Mouse (Mus musculus) gastrocnemius, adult 18-20 months (tissue): ENCODE measurements around the gene Utrn. TPM values are rescaled to one million over a fixed set of nuclear protein-coding genes. Genes with fewer than 3 reads are reported as not detected.

Experiments used
- DNase-seq: peaks from one replicate; pipeline ENCODE4 v3.0.0; 2021; ENCODE audit warnings: low spot score
- total RNA-seq, 2 experiments: library from RNA; stranded (reverse); gene quantifications; 2 replicates each; pipeline ENCODE4 v1.2.3; 2021

Gene Utrn
- total RNA-seq, 2 experiments from 2014 or later: 17.6 to 20.4 TPM

DNA sequence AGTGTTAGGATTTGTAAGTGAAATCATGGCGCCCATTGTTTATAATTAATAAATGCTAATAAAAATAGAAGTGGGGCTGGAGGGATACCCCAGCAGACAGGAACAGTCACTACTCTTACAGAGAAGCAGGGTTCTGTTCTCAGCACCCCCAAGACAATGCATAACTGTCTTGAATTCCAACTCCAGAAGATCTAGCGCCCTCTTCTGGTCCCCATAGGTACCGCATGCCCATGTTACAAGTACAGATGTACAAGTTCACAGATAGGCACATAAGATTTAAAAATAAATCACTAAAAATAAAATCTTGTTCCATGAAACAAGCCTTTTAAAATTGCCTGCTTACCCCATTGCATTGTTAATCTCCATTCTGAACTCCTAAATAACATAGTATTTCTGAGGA lies 168.6 kb downstream of the Utrn start:
- DNase-seq: no peak

DNA sequence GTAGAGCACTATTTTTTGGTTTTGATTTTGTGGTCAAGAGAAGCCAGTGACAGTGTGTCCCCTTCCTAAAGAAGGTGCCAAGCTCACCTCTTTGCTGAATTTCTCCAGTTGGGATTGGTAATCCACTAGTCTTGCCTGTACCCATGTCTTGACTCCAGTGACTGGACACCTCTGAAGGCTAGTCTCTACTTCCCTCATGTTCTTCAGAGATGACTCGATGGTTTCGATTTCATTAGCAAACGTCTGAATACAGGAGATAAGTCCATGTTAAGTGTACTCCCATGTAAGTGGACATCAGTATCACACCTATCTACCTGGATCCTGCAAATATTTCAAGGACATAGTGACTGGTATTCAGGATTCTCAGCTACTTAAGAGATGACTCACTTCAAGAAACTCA lies 171.3 kb downstream of the Utrn start:
- no peak for DNase-seq

DNA sequence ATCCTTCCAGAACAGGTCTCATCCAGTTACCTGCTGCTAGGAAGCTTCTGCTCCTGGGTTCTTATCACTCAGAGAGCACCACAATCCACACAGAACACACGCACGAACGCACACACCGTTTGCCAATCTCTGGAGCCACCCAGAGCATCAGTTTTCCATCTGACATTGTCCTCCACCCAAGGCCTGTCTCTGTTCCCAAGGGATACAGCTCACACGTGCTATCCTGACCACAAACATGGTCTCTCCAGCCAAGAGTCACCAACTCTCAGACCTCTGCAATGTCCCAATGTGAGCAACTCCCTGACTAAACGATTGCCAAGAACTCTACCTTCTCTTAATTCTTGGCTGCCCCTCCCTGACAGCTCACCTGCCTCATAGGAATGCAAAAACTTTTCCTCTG lies 172.5 kb downstream of the Utrn start:
- no peak for DNase-seq

DNA sequence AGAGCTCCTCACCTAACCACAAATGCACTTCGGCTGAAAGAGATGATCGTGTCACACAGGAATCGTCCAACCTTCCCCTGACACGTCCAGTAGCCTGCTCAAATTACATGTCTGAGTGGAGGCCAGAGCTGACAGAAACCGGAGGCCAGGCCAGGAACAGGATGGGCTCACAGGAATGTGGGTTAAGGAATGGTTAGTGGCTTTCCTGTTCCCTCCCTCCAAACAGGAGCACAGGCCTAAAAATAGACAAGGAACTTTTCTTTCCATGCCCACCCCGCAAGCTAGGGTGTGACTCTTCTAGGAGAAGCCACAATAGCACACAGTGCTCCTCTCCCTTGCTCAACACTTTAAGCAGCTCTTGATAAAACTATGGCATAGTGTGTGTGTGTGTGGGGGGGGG lies 174.4 kb downstream of the Utrn start:
- DNase-seq: peak; percentile 67

DNA sequence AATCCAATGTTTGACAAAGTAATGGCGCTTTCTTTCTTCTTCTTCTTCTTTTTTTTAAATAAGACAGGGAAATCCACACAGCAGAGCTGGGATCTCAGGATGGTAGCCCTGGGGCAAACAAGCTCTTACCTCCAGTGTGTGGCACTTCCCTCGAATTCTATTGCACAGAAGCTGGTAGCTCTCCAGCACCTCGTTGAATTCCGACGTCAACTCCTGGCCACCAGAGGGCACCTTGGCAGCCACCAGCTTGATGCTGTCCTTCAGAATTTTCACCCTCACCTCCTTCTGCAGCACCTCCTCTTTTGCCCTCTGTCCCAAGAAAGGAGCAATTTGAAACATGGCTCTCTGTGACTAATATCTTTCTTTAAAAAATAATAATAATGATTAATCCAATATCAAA lies 178.6 kb downstream of the Utrn start:
- DNase-seq: peak; percentile 60

DNA sequence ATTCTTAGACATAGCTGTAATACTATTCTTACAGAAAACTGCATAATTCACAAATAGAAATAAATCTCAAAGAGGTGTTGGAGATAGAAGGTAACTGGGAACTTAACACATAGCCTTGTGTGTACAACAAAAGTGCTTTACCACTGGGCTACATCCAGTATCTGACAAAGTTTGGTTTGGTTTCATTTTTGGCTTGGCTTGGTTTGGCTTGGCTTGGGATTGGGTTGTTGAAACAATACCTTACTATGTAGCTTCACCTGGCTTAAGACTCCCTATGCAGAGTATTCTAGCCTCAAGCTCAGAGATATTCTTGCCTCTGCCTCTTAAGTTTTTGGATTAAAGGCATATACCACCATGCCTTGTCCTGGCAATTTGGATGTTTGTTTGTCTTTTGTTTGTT lies 183.5 kb downstream of the Utrn start:
- DNase-seq: no peak

DNA sequence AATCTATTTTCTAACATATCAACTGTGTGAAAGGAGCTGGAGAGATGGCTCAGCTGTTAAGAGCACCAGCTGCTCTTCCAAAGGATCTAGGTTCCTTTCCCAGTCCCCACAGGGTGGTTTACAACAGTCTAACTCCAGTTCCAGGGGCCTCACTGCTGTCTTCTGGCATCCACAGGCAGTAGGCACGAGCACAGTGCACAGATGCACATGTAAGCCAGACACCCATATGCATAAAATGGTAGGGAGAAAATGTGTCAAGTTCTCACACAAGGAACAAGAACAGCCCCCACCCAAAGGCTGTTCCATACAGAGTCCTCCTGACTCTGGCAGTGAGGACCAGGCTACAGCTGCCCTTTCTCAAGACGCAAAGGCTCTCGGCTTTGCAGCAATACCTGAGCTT lies 185.1 kb downstream of the Utrn start:
- no peak for DNase-seq

DNA sequence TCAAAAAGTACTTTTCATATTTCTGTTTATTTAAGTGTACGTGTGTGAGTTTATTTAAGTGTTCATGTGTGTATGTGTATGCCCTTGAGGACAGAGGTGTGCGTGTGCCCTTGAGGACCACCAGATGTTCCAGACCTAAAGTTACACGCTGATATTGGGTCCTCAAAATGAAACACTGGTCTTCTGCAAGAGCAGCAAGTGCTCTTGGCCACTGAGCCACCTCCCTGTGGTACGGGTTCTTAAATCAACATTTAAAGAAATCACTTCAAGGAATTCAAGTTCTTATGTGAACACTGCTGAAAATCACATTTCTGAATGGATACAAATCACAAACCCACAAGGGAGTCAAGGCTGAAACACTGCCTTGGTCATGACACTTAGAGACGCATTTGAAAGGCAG lies 195.9 kb downstream of the Utrn start:
- DNase-seq: no peak

DNA sequence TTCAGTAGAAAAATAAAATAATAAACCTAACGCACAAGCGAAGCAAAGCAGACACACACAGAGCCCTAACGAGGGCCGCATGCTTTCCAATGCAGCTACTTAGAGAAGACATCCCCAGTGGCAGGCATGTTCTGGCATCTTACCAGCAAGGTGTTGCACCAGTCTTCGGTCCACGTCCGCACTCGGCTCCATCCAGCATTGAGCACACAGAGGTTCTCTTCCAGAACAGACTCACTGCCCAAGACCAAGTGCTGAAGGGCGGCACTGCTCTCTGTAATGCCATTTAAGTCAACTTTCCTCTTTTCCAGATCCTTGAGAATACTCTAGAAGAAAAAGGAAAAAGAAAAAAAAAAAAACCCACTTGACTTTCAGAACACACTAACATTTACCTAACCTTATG lies 197.6 kb downstream of the Utrn start:
- no peak for DNase-seq

DNA sequence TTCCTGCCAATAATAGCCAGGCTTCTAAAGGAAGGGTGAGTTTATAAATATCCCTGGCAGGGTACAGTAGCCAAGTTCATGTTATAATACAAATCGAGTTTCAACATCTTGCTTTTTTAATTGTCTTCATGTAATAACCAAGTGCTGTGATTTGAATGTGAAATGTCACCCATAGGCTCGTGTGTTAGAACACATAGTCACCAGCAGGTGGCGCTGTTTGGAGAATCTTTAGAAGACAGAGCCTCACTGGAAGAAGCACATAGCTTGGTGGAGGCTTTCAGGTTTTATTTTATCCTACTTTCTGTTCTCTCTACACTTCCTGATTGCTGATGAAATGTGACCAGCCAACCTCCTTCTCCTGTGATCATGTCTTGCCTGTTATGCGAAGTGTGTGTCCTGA lies 207.1 kb downstream of the Utrn start:
- no peak for DNase-seq

DNA sequence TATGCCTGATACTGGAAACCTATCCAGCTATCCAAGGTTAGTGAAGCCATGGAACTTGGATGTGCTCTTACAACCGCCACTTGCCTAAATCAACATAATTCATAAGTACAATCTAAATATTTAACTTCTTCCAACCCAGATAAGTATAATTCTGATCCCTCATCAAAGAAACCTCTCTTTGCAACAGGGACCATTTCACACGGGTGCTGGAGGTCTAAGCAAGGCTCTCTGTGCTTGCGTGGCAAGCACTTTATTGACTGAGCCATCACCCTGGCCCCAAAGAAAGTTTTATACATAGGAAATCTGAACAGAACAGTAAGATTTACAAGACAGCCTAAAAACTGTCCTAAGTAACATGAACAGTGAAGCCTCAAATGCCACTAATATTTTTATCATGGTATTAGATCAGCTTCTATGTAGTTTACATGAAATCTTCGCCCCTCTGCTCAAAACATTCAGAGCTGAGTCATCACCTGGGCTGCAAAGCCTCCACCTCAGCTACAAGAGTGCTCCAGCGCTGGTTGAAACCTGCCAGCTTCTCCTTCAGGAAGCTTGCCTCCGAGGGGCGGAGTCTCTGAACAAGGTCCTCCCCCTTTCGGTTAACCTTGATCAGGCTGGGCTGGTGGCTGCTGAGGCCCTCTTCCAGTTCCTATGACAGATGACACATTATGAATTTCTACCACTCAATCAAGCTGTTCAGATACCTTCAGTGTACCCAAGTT lies 211.0 kb downstream of the Utrn start:
- no peak for DNase-seq

DNA sequence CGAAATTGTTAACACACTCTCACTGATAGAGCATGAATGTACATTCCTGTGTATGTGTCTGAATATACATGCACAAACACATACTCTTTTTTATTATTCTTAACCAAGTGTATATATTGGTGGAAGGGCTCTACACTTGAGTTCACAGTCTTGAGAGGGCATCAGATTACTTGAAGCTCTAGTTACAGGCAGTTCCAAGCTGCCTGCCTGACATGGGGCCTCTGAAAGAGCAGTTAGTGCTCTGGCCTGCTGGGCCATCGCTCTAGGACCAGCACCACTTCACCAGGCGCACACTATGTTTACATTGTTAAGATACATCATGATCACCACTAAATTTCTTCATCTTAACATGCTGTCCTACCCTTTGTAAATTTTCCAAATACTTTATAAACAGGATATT lies 216.2 kb downstream of the Utrn start:
- no peak for DNase-seq

DNA sequence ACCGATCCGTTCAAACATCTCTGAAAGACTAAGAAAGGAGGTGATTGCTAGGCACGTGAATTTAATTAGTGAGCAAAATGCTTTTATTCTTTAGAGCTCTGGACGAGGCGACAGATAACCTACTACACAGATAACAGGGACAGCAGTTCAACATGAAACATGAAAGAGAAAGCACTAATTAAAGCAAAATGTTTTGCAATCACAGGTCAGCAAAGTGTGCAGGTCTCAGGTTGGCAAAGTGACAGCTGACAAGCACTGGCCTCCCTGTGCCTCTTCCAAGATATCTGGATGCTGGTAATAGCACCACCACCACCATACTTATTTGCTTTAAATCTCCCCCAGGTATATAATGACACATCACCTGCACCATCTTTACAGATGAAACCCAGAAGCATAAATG lies 223.0 kb downstream of the Utrn start:
- no peak for DNase-seq

DNA sequence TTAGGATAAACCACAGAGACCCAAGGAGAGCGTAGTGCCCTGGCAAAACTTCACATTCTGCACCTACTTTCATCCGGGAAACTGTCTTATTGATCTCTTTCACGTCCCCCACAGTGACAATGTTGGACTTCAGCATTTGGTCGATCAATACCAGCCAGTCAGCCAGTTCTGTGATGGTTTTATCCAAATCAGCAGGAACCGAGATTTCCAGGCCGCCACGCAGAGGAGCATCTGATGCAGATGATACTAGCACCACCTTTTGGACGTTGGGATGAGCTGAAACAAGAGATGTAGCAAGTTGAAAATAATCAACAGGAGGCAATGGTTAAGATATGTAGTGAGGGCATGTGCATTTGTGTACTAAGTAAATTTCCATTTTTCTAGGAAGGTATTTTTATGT lies 225.8 kb downstream of the Utrn start:
- DNase-seq: no peak

DNA sequence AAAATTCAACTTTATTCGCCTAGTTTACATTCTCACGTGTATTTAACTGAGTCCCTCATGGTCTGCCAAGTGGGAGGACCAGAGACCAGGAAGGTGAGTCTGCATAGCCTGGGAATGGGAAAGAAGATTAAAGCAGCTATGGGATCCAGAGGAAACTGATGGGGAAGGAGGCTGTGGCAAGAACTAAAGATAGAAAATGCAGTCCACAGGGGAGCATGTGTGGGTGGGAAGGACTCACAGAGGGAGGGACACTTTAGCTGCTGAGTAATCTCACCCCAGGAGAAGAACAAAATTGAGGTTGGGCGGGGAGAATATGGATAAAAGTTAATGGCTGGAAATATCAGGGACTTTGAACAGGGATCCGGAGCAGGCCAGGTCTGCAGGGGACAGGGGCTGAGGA lies 229.5 kb downstream of the Utrn start:
- no peak for DNase-seq

DNA sequence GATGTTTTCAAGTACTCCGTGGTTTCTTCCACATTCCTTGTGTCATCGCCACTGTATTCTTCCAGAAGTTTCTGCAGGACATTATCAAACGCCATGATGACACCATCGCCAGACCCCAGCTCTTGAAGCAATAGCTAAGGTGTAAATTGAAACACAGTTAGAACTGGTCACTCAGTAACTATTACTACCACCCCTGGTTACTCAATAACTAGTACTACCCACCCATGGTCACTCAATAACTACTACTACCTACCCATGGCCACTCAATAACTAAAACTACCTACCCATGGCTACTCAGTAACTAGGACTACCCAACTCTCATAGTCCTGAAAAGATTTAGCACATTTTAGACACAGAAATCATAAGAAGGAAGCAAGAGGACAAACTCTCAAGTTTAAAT lies 235.2 kb downstream of the Utrn start:
- DNase-seq: no peak

DNA sequence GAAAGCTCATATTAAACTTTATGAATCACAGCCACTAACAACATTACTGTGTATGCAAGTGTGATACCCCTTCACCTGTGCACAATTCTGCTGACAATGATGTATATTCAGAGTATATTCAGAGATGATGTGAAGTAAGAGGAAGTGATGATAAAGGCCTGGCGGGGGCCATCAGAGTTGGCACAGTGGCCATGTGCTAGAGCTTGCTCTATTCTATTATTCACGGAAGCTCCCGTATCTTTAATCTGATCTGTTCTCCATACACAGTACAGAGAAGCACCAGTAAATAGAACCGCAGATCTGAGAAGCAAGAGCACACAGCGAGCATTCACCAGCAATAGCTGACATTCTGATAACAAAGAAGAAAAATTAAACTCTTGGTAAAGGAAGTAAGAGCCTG lies 238.2 kb downstream of the Utrn start:
- DNase-seq: no peak

DNA sequence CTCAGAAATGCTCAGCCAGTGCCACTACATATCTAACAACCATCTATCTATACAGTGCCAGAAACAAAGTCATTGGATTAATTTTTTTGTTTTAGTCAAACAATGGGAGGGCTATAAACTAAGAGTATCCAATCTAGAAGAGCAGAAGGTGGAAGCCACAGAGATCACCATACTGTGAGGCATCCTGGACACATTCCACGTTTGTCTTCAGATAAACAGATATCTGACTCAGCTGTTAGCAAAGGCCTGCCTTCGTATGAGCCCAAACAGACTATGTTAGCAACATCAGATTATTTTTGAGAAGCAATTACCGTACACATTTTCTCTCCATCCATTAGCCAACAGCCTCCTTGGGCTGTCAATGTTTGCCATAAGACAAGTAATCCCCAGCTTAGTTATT lies 250.8 kb downstream of the Utrn start:
- DNase-seq: no peak

DNA sequence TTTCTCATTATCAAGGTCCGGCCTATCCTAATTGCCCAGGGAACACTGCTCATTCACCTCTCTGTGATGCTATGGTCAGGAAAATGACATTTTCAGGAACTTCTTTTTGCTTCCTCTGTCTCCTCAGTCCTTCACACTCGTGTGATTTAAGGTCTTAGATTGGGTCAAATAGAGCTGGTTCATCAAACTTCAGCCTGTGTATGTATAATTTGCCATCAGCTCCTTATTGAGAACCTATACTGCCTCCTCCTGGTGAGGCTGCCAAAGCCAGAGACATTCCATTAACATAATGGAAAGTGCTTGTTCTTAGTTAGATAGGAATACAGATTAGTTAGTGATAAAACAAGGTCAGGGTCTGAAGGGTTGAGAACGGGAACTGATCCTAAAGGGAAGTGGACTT lies 253.4 kb downstream of the Utrn start:
- no peak for DNase-seq

DNA sequence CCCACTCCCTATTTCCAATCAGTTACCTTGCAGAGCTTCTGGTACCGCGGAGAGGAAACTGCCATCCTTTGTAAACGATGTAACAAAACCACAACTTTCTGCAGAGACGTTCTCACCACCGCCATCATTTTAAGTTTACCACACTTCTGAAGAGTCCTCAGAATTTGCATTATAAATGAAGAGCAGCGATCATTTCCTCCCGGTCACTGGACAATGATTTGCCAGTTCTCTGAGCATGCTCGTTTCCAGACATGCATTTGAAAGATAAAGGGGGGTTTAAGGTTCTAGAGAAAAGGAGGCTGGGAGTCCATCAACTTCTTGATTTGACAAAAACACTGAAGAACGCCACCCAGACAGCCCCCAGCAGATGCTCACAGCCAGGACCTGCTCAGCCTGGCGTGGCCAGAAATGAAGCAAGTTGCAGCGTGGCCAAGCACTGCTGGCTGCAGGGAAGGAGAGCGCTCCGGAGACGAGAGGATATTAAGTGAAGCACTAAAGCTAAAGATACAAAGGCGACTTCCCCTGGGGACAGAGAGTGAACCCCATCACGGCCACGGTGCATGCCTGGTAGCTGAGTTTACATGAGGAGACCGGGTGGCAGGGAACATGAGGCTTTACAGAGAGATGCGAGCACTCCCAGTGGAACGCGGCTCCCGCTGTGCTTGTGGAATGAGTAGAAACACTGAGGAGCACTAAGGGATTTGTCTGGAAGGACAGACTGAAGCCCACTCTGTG lies 254.5 kb downstream of the Utrn start:
- no peak for DNase-seq

DNA sequence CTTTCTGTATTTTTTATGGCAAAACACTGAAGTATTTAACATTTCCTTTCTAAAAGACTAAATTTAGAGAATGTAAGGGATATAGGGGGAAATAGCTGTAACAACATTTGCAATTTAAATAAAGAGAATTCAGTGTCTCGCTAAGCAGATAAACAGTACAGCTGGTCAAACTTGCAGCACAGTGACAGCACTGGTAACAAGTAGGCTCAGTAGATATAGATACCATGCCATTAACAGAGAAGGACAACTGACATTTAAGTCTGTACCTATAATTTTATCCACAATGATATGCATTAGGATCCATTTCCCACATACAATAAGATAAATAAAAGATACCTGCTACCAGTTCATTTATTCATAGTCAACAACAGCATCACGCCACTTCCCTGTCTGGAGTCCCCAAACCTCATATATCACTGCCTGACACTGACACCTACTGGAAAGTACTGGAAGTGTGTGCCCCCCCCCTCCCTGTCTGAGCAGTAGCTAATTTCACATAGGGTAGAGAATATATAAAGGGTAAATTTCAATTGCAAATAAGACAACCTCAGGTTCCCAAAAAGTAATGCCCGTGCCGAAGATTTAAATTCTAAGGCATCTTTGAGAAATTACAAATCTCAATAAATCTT lies 256.8 kb downstream of the Utrn start:
- peak; percentile 8 for DNase-seq

DNA sequence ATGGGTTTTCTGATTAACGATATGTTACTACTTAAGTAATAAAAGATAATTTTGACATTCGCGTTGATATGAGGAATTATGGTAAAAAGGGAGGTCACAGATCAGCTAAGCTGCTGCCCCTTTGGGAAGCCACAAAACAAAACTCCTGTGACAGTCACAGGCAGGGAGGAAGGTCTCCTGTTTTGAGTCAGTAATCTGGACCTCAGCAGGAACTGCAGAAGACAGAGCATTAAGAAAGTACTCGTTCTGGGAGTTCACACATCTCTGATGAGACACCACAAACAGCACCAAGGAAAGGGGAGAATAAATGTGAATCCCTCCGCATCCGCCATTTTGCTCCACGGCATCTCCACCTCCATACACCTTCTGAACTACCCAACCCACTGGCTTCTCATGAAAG lies 259.3 kb downstream of the Utrn start:
- DNase-seq: no peak

DNA sequence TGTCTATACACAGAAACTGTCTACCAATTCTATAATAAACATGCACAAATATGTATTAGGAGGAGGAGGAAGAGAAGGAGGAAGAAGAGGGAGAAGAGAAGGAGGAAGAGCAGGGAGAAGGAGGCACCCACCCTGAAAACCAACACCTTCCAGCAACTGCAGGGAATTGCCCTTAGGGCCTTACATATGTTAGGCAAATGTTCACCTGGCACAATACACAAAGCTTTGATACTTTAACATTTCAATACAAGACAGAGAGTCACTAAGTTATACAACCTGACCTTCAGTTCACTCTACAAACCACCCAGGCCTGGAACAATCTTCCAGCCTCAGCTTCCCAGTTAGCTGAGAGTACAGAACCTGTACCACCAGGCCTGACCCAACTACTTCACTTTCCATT lies 260.5 kb downstream of the Utrn start:
- DNase-seq: no peak
